Mouse (Mus musculus) heart, postnatal 0 days (tissue): ENCODE measurements at regions not wholly inside any gene's neighbourhood (a gene's known extent, or its start where the extent isn't known, plus 50 kb on each side); places are given as distances from the start of the nearest gene placed in this dataset.

ENCODE experiments used
- CTCF ChIP-seq: IDR thresholded peaks from 2 replicates; pipeline ENCODE4 v1.5.1; 2016; ENCODE audit warnings: antibody characterized with exemption, control low read depth, low read depth
- EP300 ChIP-seq: IDR thresholded peaks from 2 replicates; pipeline ENCODE4 v1.6.1; 2016; ENCODE audit warnings: antibody characterized with exemption, low read depth

- TF ChIP-seq CTCF (peak; percentile 54), EP300 (no peak)
These were observed 184.8 kb downstream of the Tmem26 start for GRCm38 (mm10) chr10:68908236-68908635.
